Mouse (Mus musculus): Measurements from ENCODE around the gene Ppp4c.
"Not testable (repeated sequence)": the region's sequence is repeated elsewhere in the genome, so short reads cannot be mapped to it uniquely, and the experiment has no call there.

Gene Ppp4c

DNA sequence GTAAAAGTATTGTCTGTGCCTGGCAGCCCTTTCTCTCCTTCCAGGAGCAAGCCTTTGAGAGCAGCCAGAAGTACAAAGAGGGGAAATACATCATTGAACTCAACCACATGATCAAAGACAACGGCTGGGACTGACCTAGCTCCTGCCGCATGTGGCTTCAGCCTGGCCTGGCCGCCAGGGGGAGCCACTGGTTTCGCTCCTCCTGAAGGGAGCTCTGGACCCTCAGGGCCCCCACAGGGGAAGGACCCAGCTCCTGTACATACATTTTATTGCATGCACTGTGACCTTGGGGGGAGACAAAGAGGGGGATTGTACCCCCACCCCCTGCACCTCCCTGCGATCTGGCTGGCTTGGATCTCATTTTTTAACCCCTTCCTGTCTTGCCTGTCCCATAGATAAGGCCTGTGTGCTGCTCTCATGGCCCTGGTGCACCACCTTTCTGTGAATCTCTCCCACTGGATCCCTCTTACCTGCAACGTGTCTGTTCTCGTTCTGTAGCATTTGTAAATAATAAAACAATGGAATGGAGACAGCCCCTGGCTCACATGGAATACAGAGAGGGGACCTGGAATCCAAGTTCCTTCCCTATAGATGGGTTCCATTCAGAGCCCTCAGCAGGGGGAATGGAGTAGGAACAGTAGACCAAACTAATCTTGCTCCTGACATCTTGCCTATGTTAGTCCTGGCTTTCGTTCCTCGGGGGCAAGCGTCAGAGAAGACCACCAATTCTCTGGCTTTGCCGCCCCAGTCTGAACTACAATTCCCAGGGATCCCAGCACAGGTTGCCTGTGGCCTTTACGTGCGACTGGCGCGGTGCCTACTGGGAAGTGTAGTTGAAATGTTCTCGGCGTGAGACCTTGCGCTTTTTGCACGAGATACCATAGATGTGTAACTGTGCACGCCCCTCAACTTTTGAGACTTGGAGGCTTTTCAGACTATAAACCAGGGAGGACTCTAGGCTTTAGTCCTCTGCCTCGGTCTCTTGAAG, 12.0 kb downstream of the Ppp4c start:
- peak; percentile 72 to 78 for DNase-seq

GRCm38 (mm10) chr7:126779101-126779500, 13.2 kb downstream of the Ppp4c start:
- DNase-seq, result not testable (repeated sequence)

DNA sequence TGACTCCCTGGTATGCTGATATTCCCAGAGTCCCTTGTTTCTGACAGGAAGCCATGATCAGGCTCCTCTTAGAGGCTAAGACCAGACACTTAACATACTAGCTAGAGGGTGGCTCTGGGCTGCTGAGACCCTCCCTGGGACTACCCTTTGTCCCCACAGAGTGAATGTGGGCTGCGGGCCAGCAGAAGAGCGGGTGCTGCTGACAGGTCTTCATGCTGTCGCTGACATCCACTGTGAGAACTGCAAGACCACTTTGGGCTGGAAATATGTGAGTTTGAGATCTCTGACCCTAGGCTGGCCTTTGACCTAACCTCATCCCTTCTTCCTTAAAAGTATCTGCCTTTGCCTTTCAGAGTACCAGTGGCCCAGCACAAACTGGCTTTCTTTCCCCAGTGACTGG, 14.1 kb downstream of the Ppp4c start:
- no peak for DNase-seq

GRCm38 (mm10) chr7:126777476-126777875, 14.8 kb downstream of the Ppp4c start:
- DNase-seq, result no peak

DNA sequence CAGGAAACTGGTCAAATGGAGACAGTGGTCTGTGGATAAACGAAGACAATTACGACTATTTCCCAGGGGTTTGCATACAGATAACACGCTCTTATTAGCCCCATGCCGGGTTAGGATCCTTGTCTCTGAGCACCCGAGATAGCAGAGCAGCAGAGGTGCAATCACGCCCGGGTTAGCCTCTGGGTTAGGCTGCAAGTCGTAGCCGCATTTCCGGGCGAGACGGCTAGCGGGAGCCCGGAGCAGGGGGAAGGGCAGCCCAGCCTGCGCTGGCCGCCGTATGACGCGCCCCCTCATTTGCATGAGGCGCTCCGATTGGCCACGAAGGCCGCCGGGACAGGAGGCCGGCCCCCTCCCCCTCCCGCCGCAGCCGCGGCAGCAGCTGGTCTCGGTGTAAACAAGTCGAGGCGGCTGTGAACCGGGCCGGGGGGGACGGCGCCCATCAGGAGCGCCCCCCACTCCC, 15.7 kb downstream of the Ppp4c start, which contains the start of gene Ypel3:
Gene Ypel3, plus strand, starts transcription at position 358 of the 460 bp plus-strand sequence.
- DNase-seq, result peak; percentile 94 to 97

- no peak for DNase-seq
Observed at GRCm38 (mm10) chr7:126775978-126776234, 16.4 kb downstream of the Ppp4c start.

GRCm38 (mm10) chr7:126775185-126775977, 16.9 kb downstream of the Ppp4c start:
- DNase-seq, result no peak

DNA sequence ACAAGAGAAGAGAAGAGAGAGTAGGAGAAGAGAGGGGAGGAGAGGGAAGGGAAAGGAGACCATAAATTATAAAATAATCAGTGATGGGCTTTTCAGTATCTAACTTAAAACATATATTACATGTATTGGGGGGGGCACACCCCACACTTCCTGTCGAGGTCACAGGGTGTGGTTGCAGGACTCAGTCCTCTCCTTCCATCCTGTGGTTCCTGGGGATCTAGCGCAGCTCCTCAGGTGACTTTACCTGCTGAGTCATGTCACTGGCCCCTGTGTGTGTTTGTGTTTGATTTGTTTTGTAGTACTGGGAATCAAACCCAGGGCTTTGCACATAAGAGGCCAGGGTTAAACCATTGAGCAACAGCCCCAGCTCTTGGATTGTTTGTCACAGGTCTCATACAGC, 17.8 kb downstream of the Ppp4c start:
- no peak for DNase-seq

DNA sequence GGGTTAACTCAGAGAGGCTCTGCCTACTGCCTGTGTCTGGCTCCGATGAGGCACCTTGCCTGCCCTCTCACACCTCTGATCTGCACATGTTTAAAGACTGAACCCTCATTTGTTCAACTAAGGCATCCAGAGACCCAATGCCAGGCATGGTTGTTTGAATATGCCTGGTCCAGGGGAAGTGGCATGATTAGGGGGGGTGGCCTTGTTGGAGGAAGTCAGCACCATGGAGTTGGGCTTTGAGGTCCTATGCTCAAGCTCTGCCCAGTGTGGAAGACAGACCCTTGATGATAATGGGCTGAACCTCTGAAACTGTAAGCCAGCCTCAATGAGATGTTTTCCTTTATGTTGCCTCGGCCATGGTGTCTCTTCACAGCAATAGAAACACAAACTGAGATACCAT, 18.9 kb downstream of the Ppp4c start:
- DNase-seq, result no peak

DNA sequence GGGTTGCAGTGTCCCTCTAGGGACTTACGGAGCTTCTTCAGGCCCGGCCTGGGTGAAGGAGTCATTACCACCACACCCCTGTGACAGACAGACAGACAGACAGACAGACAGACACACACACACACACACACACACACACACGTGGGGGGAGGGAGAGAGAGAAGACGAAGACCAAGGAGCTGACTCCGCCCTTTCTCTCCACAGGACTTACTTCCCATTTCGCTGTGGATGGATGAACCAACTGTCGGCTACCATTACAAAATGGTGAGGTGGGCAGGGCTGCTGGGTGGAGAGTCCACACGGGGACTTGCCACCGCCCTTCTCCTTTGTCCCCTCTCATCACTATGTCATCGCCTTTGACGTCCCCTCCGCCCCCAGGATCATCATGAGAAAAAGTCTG, 21.5 kb downstream of the Ppp4c start:
- no peak for DNase-seq

- DNase-seq, result no peak
Observed at GRCm38 (mm10) chr7:126767001-126767400, 25.3 kb downstream of the Ppp4c start.

GRCm38 (mm10) chr7:126766201-126766600, 26.1 kb downstream of the Ppp4c start, which contains the start of gene Gdpd3:
TSS of gene Gdpd3 (plus strand) at chr7:126766334.
- DNase-seq, result no peak

- DNase-seq, result no peak
Observed at GRCm38 (mm10) chr7:126765540-126765939, 26.8 kb downstream of the Ppp4c start.

GRCm38 (mm10) chr7:126762471-126763008, 29.8 kb downstream of the Ppp4c start:
- DNase-seq, result no peak

- no peak for DNase-seq
Observed at GRCm38 (mm10) chr7:126761529-126762067, 30.7 kb downstream of the Ppp4c start.

DNA sequence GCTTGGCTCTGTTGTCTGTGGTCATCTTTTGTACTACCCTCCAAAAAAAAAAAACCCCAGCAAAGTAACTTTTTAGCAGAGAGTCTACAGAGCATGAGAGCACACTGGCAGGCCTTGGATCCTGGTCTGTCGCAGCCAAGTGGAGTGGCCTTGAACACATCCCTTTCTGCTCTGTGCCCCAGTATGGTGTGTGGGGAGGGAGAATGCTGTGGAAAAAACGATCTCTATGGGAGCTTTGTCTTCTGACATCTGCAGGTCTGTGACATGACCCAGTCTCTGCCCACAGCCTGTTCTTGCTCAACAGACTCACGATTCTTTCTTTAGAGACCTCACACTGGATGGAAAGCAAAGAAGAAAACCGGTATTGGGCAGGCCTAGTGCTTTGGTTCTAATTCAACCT, 31.3 kb downstream of the Ppp4c start:
- no peak for DNase-seq

GRCm38 (mm10) chr7:126760391-126760802, 31.9 kb downstream of the Ppp4c start:
- DNase-seq, result no peak

DNA sequence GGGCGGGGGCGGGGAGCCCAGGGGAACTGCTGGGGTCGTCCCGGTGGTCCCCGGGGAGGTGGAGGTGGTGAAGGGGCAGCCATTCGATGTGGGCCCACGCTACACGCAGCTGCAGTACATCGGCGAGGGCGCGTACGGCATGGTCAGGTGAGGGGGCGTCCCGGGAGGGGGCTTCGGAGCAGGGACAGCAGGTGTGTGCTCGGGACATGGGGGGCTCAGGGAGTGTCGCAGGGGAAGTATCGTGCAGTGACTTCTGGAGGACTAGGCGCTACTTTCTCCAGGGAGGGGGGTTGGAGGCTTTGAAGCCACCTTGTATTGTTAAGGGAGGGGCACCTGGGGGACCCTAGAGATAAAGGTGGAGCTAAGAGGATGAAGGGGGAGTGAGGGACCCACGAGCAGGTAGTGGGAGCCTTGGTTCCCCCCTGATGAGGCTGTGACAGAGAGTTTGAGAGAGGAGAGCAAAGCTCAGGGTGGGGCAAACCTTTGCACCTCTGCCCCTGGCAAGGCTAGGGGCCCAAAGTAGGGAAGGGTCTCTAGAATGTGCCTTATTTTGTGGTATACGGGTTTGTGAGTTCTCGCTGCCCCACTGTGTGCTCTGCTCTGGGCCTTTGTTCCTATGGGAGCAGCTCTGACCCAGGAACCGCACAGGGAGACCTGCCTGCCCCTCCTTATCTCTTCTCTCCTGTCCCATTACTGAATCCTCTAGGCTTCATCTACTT, 32.5 kb downstream of the Ppp4c start:
- peak in 1 of 2 experiments; percentile 75 for DNase-seq

DNA sequence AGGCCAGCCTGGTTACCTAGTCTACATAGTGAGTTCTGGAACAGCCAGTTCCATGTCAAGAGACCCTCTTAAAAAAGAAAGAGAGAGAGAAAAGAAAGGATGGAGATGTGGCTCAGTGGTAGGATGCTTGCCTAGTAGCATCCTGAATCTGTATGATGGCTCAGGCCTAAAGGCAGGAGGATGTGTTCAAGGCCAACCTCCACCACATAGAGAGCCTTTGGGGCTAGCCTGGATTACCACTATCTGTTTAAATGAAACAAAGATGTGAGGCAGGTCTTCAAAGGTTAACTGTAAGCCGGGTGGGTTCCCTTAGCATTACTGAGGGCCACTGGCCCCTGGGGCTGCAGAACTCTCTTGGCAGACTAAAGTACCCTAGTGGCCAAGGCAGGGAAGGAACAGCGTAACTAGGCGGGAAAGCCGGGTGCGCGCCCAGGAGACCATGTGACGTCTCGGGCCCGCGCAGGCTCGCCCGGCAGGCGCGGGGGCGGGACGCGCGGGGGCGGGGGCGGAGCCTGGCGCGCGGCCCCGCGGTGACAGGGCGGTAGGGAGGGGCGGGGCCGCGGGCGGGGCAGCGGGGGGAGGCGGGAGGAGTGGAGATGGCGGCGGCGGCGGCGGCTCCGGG, 33.1 kb downstream of the Ppp4c start, which contains the start of gene Mapk3:
Gene Mapk3, plus strand, starts transcription at position 552 of the 622 bp plus-strand sequence.
- peak; percentile 80 to 88 for DNase-seq

DNA sequence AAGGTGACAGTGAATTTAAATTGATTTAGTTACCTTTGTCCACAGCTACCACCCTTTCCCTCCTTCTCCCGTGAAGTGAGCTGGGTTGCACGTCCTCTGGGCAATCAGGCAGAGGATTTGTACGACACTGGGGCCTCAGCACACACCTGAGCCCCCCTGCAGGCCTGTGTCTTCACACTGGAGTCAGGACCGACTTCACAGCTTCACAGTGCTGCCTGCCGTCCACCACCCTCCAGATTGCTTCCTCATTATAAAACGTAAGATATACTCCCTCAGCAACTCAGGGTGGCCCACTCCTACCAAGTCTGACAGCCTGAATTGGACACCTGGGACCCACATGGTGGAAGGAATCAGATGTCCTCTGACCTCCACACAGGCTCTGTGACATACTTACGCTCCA, 33.8 kb downstream of the Ppp4c start:
- no peak for DNase-seq

GRCm38 (mm10) chr7:126754866-126755265, 37.4 kb downstream of the Ppp4c start:
- DNase-seq, result peak in 1 of 2 experiments; percentile 45
